Mouse (Mus musculus): Measurements from ENCODE around the gene Naa25. TPM values are rescaled to one million over a fixed set of nuclear protein-coding genes. Genes with fewer than 3 reads are reported as not detected.
"Not testable (repeated sequence)": the region's sequence is repeated elsewhere in the genome, so short reads cannot be mapped to it uniquely, and the experiment has no call there.

Gene Naa25
- total RNA-seq (2021) = 10 to 100 TPM; 20.8 to 23.5 TPM

DNA sequence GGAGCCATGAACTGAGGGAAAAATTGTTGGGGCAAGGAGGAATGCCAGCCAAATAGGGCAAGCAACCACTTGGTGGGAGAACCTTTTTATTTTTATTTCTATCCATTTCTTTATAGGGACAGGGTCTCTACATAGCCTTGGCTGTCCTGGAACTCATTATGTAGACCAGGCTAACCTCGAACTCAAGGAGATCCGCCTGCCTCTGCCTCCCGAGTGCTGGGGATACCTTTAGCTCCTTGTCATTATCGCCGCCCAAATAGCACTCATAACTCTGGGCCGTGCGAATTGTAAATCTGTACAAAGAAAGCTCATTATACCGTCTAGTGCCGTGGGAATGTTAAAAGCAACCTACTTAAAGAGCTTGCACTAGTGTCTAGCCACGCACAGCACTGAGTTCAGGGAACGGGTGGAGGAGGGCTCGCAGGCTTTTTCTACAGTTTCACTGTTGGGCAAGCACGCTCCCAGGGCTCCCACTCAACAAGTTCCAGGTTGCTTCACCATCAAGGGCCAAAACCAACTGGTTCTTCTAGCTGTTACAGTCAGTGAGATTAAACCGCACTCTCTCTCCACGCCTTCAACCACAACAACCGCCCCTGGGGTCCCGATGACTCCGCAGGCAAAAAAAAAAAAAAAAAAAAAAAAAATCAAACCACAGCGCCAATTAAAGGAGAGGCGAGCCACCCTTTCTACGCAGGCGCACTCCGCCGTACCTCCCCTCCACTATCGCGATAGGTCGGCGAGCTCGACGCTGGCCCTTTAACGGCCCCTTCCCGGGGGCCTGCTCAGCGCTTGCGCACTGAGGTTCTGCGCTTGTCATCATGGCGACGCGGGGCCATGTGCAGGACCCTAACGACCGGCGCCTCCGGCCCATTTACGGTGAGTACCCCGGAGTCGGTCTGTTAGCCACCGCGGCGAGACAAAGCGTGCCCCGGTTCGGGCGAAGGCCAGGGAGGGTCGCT is at the start of gene Naa25:
TSS of gene Naa25 (plus strand) at position 750 of the 959 bp plus-strand sequence.
- intact Hi-C loops (cut with DNase I) = no loop called here
- peak; percentile 93 to 95 for DNase-seq

DNA sequence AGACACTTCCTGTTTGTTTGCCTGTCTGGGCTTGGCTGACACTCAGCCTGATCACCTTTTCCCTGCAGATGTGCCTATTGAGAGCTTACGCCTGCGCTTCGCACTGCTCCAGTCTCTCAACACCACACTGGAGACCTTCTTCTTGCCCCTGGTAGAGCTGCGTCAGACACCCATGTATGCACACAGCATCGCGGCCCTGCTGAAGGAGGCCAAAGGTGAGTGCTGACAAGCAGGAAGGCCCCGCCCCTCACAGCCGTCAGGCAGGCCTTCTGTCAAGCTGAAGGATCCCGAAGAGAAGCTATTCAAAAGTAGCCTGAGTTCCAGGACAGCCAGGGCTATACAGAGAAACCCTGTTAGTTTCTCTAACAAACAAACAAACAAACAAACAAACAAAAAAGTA is 38.5 kb upstream of the Naa25 start:
- intact Hi-C loops (cut with DNase I) = no loop called here
- DNase-seq = no peak

DNA sequence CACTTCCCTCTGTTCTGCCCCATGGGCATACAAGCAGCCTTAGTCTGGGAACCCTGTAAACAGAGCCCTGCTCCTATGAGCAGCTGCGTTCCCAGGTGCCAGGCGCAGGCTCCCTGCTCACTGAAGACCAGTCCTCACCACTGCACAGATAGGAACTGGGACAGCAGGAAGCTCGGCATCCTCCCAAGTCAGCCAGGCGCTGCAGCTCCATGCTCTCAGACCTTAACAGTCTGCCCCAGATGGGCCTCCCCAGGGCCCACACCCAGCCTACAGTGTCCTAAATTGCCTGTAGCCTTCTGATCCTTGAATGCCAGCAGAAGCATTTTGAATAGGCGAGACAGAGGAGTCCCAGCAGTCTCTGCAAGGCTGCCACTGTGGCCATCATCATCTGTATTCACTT is 36.0 kb upstream of the Naa25 start:
- no peak for DNase-seq
- intact Hi-C loops (cut with DNase I) = no loop called here

DNA sequence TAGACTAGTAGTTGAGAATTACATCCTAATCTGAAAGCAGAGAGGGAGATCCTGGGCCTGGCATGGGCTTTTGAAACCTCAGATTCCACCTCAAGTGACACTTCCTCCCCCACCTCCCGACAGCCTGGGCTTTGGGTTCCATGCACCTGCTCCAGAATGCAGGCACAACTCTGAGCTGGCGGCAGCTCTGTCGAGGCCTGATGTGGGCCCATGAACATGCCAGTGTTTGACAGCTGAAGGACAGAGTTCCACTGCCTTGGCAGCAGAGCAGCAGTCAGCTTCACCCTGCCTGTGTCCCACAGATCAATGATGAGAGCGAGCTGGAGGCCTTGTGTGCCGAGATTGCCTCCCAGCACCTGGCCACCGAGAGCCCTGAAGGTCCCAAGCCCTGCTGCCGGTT is 34.3 kb upstream of the Naa25 start:
- no peak for DNase-seq
- intact Hi-C loops (cut with DNase I) = no loop called here

DNA sequence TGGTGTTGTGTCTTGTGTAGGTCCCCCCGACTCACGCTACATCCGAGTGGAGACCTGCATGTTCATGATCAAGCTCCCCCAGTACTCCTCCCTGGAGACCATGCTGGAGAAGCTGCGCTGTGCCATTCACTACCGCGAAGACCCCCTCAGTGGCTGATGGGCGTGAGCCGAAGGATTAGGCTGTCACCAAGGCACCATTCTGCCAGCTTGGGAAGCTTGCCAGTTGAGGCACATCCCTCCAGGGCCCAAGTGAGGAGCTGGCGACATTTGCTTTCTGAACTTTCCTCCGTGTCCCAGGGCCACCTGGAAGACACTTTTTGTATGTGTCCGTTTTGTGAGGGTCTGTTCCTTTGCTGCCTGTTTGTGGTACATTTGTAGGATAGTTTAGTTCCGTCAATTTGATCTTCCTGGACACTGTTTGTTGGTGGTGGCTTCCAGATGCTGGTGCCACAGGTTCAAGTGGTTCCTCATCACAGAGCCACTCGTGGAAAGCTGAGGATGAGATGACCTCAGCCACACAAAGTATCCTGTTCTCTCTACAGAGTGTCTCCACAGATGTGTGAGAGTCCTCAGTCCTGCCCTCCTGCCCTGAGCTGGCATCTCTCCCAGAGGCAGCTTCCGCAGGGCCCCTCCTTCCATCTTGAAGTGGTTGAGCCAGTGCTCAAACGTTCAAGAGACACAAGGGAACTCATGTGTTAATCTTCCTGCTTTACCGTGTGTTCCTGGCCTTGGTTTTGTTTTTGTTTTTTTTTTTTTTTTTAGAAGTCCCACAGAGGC is 31.1 kb upstream of the Naa25 start:
- DNase-seq = no peak
- intact Hi-C loops (cut with DNase I) = no loop called here

DNA sequence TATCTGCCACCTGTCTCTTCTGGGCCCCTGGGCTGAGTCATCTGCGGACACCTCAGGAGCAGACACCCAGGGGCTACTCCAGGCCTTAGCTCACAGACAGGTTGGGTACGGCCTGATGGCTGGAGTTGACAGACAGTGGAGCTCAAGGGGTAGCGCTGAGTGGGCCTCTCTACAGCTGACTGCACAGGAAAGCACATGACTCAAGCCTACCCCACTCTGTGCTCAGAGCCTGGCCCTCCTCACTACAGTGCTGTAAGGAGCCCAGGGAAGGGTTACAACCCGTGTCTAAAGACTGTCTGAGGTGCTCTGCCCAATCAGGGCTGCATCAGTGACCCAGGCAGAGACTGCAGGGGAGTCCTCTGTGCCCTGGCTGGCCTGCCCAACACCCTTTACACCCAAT is 30.5 kb upstream of the Naa25 start:
- intact Hi-C loops (cut with DNase I) = no loop called here
- no peak for DNase-seq

DNA sequence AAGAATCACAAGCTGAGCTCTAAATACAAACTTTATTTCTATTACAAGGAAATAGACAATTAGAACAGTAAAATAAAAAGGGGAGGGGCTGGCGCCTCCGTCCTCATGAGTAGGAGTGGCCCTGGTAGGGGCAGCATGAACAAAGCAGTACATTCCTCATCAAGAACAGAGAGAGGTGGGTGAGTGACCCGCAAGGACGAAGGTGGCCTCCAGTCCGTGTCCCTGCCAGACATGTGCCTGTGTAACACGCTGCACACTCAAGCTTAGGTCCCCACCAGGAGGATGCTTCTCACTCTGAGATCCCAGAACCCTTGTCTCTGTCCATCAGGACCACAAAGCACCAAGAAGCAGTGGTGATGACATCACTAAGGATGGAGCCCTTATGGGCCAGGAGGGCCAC is 26.0 kb upstream of the Naa25 start:
- DNase-seq = no peak
- intact Hi-C loops (cut with DNase I) = no loop called here

DNA sequence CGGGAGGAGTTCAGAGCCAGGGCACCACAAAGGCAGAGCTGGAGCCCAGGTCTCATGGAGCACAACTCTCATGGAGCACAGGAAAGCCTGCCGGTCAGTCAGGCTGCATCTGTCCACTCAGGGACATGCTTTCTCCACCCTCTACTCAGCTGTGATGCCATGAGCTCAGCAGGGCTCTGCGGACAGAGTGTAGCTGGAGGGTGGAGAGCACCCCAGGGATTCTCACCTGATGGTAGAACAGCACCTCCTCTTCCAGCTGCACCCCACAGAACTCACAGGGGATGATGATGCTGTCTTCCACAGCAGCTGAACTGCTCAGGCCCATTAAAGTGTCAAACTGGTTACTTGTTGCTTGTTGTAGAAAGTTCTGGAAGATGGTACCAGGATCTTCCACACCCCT is 22.9 kb upstream of the Naa25 start:
- intact Hi-C loops (cut with DNase I) = no loop called here
- DNase-seq = no peak

DNA sequence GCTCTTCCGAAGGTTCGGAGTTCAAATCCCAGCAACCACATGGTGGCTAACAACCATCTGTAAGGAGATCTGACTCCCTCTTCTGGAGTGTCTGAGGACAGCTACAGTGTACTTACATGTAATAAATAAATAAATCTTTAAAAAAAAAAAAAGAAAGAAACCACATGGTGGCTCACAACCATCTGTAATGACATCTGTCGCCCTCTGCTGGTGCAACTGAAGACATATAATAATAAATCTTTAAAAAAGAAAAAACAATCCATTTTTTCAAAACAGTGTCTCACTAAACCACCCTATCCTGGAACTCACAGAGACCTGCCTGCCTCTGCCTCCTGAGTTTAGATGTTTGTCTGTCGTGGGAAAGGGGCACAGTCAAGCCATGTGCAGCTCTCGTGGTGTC is 20.8 kb upstream of the Naa25 start:
- peak in 1 of 2 experiments; percentile 28 for DNase-seq
- intact Hi-C loops (cut with DNase I) = not testable (repeated sequence)

DNA sequence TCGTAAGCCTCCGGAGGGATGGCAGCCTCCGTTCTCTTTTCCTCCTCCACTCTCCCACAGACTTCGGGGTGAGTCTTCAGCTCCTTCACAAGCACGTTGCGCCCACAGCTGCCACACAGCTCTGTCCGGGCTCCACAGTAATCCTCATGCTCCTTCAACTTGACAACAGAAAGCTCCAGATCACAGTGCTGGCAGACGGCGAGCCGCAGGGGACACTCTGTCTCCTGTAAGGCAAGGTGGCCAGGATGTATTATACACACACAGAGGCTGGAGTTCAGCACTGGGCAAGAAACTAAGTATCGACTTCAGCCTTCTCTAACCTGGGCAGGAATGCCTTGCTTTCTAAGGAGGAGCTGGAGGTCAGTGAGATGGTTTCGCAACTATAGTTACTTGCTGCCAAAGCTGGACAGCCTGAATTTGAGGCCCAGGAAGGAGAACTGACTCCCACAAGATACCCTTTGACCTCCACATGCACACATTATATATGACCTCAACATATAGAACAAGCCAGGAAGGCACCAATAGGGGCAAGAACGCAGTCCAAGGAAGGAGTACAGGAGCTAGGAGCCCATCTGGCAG is 19.0 kb upstream of the Naa25 start:
- no peak for DNase-seq
- intact Hi-C loops (cut with DNase I) = no loop called here

DNA sequence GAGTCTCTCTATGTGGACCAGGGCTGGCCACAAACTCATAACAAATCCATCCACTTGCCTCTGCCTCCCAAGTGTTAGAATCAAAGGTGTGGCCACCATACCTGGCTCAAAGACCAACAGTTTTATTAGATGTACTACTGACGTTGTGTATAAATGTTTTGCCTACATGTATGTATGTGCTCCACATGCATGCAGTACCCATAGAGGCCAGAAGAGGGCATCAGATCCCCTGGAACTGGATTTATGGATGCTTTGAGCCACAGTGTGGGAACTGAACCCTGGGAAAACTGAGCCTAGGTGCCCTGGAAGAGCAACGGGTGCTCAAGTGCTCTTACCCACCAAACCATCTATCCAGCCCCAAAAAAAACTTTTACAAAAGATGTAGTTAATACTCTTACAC is 17.0 kb upstream of the Naa25 start:
- DNase-seq = no peak
- intact Hi-C loops (cut with DNase I) = no loop called here

DNA sequence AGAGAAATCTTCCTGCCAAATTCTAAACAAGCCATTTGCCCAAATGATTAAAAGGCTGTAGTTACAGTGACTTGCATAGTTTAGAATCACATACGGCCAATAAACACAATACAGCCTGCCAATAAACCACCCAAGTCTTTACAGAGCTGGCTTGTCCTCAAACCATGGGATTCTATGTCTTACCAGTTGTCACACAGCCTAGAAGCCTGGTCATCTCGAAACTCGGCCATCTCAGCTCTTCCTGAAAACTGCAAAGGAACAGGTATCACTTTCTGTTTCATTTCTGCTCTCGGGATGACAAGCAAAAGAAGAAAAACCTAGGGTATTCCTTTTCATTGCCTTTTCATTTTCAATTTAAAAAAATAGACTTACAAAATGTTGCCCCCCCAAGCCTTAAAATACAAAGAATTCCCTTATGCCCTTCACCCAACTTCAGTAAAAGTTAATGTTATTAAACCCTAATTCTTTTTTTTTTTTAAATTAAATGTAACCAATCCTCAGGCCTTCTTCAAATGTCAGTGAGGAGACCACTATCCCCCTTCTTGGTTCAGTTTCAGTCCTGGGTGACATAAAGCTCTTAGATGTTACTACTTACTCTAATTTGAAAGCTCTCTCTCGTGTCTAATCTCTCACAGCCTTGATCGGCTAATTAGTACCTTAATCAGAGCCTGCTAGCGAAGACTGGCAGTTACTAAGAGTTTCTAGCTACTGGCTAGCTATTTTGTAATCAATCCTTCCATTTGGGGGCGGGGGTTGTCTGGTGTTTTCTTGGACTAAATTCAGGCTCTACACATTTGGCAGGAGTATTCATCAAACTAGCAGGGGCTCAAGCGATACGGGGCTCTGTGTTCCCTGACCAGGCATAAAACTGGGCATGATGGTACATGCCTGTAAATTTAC is 13.6 kb upstream of the Naa25 start:
- no peak for DNase-seq
- intact Hi-C loops (cut with DNase I) = no loop called here

DNA sequence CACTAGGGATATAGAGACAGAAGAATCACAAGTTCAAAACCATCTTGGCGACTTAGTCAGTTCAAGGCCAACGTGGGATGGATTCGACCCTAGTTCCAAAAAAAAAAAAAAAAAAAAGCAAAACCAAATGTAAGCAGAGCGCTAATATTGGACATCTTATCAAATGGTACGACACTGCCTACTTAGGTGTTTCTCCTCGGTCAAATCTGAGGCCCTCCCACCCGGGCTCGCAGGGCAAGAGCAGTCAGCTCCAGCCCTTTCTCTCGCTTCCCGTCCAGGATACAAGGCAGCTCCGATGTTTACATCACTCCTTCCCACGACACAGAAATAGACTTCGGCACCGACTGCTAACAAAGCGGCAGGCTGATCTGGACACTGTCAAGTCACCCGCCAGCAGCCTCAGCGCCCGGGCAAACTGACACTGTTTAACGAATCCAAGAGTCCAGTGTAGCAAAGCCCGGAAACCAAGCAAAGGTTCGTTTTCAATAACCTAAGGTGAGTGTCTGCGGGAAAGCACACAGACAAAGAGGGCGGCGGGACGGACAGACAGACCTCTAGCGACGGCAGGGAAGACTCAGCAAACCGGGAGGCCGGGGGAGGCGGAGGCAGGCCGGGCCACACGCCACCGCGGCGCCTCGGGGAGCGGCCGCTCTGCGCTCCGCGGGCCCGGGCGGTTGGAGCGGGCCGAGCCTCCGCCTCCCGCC is 12.8 kb upstream of the Naa25 start:
- no peak for DNase-seq
- intact Hi-C loops (cut with DNase I) = no loop called here

DNA sequence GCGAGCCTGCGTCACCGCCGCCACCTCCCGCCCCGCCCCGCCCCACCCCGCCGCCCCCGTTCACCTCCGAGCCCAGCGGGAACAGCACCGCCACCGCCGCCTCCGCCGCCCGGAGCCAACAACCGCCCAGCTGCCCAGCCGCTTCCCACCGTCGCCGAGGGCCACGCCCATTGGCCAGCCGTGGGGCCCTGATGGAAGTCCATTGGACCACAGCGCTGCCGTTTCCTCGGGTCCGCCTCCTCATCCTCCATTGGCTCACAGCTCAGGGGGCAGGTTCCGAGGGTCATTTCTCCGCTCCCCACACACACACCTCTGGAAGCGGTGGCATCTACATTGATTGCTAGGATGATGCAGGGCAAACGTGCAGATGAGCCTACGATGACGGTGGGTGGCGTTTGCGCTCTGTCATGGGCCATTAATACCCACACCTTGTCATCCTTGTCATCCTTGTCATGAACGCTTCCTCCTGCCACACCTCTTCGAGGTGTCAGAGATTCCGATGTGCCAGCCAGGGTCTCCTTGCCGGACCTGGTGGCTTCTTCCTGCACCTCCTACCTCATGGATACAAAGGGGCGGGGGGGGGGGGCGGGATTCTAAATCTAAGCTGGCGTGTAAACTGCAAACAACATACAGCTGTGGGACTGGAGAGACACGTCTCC is 12.1 kb upstream of the Naa25 start, which contains the start of gene Trafd1:
TSS of gene Trafd1 (minus strand) at position 172 of the 659 bp plus-strand sequence.
- intact Hi-C loops (cut with DNase I) = no loop called here
- peak; percentile 94 for DNase-seq

DNA sequence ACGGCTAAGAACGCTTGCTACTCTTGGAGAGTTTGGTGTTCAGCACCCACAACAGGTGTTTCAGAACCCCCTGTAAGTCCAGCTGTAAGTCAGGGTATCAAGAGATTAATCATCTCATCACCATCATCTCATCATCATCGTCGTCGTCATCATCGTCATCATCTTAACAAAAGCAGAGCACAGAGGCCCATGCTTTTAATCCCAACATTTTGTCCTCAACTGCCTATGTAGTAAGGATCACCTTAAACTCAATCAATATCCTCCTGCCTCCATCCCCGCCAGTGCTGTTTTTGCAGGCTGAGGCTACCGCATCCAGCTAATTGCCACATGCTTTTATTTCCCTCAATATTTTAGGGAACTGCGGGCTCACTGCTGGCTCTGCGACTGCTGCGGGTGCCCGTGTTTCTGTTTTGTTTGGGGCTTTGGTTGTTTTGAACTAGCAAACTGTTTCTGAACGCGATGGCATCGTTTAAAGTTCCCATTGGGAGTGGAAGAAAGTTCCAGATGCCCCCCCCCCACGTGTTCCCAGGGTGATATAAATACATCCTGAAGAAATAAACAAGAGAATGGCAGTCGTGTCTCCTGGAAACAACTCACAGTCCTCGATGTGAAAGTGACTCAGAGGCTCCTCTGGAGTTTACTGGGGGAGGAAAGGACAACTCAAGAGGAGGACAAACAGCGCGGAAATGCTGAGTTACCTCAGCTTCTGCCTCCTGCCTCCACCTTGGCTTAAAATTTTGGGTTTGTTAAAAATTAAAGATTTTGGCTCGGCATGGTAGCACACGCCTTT is 11.4 kb upstream of the Naa25 start:
- DNase-seq = no peak
- intact Hi-C loops (cut with DNase I) = no loop called here

DNA sequence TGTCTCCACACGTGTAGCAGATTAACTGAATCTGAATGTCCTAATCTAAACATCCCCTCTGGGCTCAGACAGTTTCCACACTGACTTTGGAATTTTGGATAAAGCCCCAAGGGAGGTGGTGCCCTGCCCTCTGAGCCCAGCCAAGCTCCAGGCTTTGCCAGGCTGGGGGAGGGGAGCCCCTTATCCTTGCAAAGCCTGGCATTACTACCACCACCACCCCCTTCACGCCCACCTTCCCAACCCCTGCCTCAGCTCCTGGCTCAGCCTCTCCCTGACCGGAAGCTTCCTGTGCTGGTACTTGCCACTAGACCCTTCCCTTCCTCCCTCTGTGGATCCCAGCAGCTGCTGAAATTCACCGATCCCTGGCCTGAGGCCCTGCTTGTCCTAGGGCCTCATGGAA is 10.6 kb upstream of the Naa25 start:
- DNase-seq = peak; percentile 28 to 43
- intact Hi-C loops (cut with DNase I) = no loop called here

DNA sequence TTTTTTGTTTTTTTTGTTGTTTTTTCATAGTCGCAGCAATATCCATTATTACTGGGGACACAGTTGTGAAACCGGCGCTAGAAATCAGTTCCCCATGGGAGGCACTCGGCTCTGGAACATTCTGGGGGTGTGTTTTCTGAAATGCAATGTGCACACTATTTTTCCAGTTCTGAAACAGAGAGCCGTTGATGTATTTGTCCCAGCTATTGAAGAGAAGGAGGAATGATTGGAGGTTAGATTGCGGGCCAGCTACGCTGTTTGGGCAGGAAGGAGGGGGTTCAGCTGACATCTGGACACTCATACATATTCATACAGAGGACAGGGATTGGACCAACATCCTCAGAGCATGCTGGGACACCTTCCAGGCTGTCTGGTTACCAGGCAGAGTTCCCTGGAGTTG is 8.6 kb upstream of the Naa25 start:
- peak in 1 of 2 experiments; percentile 40 for DNase-seq
- intact Hi-C loops (cut with DNase I) = no loop called here

DNA sequence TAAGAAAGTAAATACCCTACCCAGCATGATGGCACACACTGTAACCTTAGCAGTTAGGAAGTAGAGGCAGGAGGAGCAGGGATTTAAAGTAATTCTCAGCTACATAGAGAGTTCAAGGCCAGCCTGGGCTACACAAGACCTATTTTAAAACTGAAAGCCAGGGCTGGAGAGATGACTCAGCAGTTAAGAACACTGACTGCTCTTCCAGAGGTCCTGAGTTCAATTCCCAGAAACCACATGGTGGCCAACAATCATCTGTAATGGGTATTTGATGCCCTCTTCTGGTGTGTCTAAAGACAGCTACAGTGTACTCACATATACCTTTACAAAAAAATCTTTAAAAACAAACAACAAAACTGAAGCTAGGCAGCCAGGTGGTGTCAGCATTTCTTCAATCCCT is 8.0 kb upstream of the Naa25 start:
- intact Hi-C loops (cut with DNase I) = loop anchor here (5.0 kb wide), 1 partner anchor 172 kb away; no protein-coding TSS in a partner anchor

More for the DNA sequence above, 8.0 kb upstream of the Naa25 start:
- DNase-seq = no peak

Data from heart, postnatal 36 days (tissue).